Mouse (Mus musculus) stomach, embryonic 15.5 days (tissue): ENCODE measurements around the gene Alox5ap. TPM values are rescaled to one million over a fixed set of nuclear protein-coding genes. Genes with fewer than 3 reads are reported as not detected.

Experiments
- ATAC-seq: fragments of 200-750 bp; cut with Nextera tagmentation; 2 replicates; pipeline ENCODE4 v1.8.0; 2017; ENCODE audit warnings: low read depth, moderate number of reproducible peaks, moderate TSS enrichment; ENCODE audit not compliant: insufficient read depth, low FRiP score
- H3K27ac ChIP-seq: fragments of 300-500 bp; sonication (generic); 2 replicates; pipeline ENCODE4 v1.5.1; 2015; ENCODE audit warnings: mild to moderate bottlenecking, inconsistent platforms
- H3K27me3 ChIP-seq: fragments of 300-500 bp; sonication (generic); replicated peaks from 2 replicates; pipeline ENCODE4 v1.6.1; 2015; ENCODE audit warnings: inconsistent platforms
- H3K36me3 ChIP-seq: fragments of 300-500 bp; sonication (generic); 2 replicates; pipeline ENCODE4 v1.6.1; 2015; ENCODE audit warnings: inconsistent platforms
- H3K4me1 ChIP-seq: fragments of 300-500 bp; sonication (generic); 2 replicates; pipeline ENCODE4 v1.6.1; 2015; ENCODE audit warnings: inconsistent platforms
- H3K4me2 ChIP-seq: fragments of 300-500 bp; sonication (generic); 2 replicates; pipeline ENCODE4 v1.6.1; 2015; ENCODE audit warnings: mild to moderate bottlenecking, inconsistent platforms
- H3K4me3 ChIP-seq: fragments of 300-500 bp; sonication (generic); replicated peaks from 2 replicates; pipeline ENCODE4 v1.5.1; 2015; ENCODE audit warnings: inconsistent platforms
- H3K9ac ChIP-seq: fragments of 300-500 bp; sonication (generic); 2 replicates; pipeline ENCODE4 v1.6.1; 2015; ENCODE audit warnings: inconsistent platforms
- H3K9me3 ChIP-seq: fragments of 300-500 bp; sonication (generic); 2 replicates; pipeline ENCODE4 v1.6.1; 2016; ENCODE audit warnings: inconsistent platforms
- WGBS: fragments of 180-500 bp; shearing (Covaris S2); methylation state at CpG from one replicate; pipeline ENCODE4 v1.1.7; 2015; 5-methylcytosine and 5-hydroxymethylcytosine counted together
- polyA plus RNA-seq: library from polyadenylated mRNA; unstranded; fragments of >200 nt; fragmentation: Nextera tagmentation; extraction: Ambion mirVana; gene quantifications from 2 replicates; pipeline ENCODE4 v1.2.1, GENCODE M21; 2015

Alox5ap gene
- polyA plus RNA-seq, 1 experiment from 2014 or later = 32.2 TPM

DNA sequence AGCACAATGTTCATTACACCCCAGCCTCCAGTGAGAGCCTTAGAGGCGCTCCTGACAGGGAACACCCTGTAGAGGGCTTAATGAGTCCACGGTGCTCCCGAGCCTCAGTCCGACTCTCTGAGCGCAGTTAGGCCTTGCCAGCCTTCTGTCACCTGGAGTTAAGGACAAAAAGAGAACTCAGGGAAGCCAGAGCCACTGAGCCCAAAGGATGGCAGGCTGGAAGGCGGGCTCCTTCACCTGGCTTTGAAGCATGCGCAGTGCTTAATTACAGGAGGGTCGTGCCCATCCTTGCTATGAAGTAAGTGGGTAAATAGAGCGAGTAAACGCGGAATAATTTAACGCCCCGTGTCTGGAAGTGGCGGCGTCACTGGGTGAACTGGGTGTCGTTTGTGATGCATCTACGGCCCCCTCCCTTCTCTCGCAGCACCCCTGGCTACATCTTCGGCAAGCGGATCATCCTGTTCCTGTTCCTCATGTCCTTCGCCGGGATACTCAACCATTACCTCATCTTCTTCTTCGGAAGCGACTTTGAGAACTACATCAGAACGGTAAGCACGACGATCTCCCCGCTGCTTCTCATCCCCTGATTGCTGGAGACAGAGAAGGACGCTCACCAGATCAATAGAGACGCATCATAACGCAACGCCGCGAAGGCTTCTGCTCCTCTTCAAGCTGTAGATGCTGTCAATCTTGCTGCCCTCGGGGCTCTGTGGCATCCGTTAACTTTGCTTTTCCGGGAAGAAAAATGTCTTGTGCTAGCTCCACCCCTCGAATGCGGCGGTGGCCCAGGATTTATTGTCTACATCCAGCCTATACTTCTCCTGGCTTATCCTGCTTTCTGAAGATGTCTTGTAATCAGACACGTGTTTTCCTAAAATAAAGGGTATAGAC, 22.8 kb downstream of the Alox5ap start:
- Histone ChIP-seq H3K4me3 (peak overlapping the region; percentile 33), H3K36me3 (no peaks in the 10 kb centered on the region), H3K9ac (no peak overlapping the region), H3K9me3 (no peaks in the 10 kb centered on the region), H3K4me1 (no peaks in the 10 kb centered on the region), H3K27me3 (no peaks in the 10 kb centered on the region), H3K4me2 (peak overlapping the region; percentile 57), H3K27ac (no peak overlapping the region)
- WGBS = 25% methylated on average over 41 of the region's 41 CpGs
- ATAC-seq = no peak

DNA sequence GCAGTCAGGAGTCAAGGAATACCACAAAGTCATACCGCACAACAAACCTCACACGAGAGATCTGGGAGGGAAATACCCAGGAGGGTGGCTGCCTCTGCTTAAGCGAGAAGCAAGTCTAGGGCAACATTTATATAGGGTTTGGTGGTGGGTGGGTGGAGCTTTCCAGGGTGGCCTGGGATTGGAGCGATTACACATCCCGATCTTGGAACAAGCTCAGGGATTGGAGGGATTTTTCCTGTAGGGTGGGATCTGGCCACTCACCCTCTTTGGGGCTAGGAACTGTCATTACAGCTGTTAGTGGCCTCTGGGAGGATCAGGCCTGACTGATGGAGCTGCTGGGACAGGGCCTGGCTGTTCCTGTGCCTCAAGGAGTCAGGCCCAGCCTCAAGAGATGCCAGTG, 26.7 kb downstream of the Alox5ap start:
- 82% methylated on average over 5 of the region's 5 CpGs for WGBS
- Histone ChIP-seq H3K4me3 (no peak overlapping the region), H3K36me3 (no peaks in the 10 kb centered on the region), H3K9ac (no peak overlapping the region), H3K4me1 (no peaks in the 10 kb centered on the region), H3K4me2 (no peak overlapping the region), H3K9me3 (no peaks in the 10 kb centered on the region), H3K27ac (no peak overlapping the region), H3K27me3 (no peaks in the 10 kb centered on the region)
- no peak for ATAC-seq

DNA sequence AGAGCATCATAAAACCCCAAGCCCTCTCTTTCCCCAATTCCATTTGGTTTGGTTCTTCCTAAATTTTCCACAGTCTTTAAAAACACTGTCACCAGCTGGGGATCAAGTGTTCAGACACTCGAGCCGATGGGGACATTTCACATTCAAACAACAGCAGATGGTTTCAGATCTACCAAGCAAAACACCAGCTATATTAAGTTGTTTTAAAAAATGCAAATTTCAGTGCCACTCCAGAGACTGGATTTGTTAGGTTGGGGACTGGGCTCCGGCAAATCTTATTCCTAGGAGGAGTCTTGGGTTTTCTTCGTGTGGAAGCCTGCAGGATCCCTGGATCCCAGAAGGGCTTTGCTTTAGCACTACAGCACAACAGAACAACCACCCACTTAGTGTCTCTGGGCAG, 28.5 kb downstream of the Alox5ap start:
- Histone ChIP-seq H3K9me3 (no peaks in the 10 kb centered on the region), H3K4me2 (no peak overlapping the region), H3K36me3 (no peaks in the 10 kb centered on the region), H3K9ac (no peak overlapping the region), H3K27me3 (no peaks in the 10 kb centered on the region), H3K4me3 (no peak overlapping the region), H3K4me1 (no peaks in the 10 kb centered on the region), H3K27ac (no peak overlapping the region)
- 79% methylated on average over 4 of the region's 4 CpGs for WGBS
- no peak for ATAC-seq

DNA sequence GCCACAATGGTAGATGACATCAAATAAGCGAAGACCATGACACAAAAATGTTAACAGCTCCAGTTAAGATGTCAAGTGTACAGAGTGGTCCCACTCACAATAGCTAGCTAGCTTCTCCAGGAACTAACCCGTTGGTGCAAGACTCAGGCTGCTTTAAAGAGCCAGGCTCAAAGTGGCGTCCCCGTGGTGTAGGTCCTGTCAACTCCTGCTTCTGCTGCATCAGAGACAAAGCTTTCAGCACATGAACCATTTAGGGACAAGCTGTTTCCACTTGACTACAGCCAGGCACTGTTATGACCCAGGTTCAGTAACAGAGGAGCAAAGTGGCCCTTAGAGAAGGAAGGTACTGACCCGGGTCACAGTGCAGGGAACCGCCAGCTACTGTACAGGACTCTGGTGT, 32.2 kb downstream of the Alox5ap start:
- Histone ChIP-seq H3K9me3 (no peaks in the 10 kb centered on the region), H3K4me3 (no peak overlapping the region), H3K4me2 (no peak overlapping the region), H3K27ac (no peak overlapping the region), H3K9ac (no peak overlapping the region), H3K27me3 (no peaks in the 10 kb centered on the region), H3K36me3 (no peaks in the 10 kb centered on the region), H3K4me1 (no peaks in the 10 kb centered on the region)
- ATAC-seq = no peak
- WGBS = 92% methylated on average over 6 of the region's 6 CpGs

DNA sequence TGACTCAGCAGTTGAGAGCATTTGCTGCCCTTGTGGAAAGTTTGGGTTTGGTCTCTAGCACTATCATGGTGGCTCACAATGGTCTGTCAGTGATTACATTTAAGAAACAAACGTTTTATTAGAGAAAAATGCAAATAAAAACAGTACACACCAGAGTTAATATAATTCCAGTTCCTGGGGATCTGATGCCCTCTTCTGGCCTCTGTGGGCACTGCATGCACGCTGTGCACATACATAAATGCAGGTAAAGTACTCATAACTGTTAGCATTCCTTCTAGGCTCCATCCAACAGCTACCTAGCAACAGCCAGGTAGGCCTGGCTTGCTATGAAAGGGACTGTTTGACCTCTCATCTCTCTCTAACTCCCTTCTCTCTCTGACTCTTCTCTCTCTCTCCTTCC, 32.9 kb downstream of the Alox5ap start:
- Histone ChIP-seq H3K36me3 (no peaks in the 10 kb centered on the region), H3K4me1 (no peaks in the 10 kb centered on the region), H3K27me3 (no peaks in the 10 kb centered on the region), H3K9ac (no peak overlapping the region), H3K4me2 (no peak overlapping the region), H3K9me3 (no peaks in the 10 kb centered on the region), H3K4me3 (no peak overlapping the region), H3K27ac (no peak overlapping the region)
- 44% methylated on average over 2 of the region's 2 CpGs for WGBS
- ATAC-seq = no peak

DNA sequence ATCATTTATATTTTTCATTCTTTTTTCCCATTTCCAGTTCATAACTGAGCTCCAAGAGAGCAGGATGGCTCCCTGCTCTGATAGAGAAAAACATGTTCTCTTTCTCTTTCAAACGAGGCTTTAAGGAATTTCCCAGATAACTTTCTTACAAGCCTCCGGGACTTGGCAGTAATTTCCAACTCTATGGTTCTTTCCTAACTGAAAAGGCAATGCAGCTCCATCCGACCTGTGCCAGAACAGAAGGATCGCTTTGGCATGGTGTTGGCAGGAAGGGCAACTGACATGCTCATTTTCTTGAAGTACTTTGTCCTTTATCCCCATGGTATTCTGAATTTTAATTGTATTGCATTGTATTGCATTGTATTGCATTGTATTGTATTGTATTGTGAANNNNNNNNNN, 33.7 kb downstream of the Alox5ap start:
- Histone ChIP-seq H3K4me2 (no peak overlapping the region), H3K4me1 (no peaks in the 10 kb centered on the region), H3K27ac (no peak overlapping the region), H3K9me3 (no peaks in the 10 kb centered on the region), H3K4me3 (no peak overlapping the region), H3K9ac (no peak overlapping the region), H3K36me3 (no peaks in the 10 kb centered on the region), H3K27me3 (no peaks in the 10 kb centered on the region)
- ATAC-seq = no peak
- 69% methylated on average over 4 of the region's 4 CpGs for WGBS

DNA sequence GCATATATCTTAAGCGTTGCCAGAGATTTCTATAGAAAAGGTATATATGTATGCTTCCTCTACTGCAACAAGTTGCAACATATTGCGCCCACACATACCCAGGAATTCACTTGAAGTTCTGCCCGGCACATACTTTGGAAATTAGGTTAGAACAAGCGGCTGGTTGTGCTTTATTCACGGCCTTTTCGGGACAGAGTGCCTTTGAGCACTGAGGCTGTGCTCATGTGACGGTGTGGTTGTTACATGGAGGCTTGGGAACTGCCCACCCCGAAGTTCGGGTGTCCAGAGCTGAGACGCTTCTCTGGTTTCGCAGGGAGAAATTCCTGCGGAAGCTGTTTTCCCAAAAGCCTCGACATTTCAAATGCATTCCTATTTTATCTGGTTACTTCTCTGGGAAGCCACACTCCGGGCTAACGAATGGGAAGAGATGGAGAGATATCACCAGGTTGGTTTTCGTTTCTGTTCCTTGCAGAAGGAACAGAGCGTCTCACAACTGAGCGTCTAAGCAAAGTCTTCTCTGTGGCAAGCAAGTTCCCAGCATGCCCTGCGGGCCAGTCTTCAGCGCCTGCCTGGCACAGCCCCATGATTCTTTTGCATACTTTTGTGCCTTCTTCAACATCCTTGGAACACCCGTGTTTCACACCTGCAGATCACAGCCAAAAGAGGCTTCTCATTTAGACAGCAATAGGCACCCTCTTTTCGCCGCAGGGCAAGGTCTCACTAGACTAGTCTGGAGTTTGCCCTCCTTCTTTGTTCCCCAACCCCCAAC, 48.5 kb downstream of the Alox5ap start:
- H3K4me3 ChIP-seq = 0 out of 2 replicates have a peak overlapping the region, but pooled peaks have one; percentile 7
- H3K4me1 ChIP-seq = 0 out of 2 replicates have a peak, but pooled peaks cover 6% of the 10 kb centered on the region
- H3K36me3 ChIP-seq = no peaks in the 10 kb centered on the region
- no peak overlapping the region; the same call in 1 of the 2 replicates for H3K27ac ChIP-seq
- H3K27me3 ChIP-seq = no peaks in the 10 kb centered on the region
- 33% methylated on average over 23 of the region's 23 CpGs for WGBS
- no peak for ATAC-seq
- peak overlapping the region; percentile 37 for H3K4me2 ChIP-seq
- H3K9me3 ChIP-seq = no peaks in the 10 kb centered on the region
- H3K9ac ChIP-seq = no peak overlapping the region

DNA sequence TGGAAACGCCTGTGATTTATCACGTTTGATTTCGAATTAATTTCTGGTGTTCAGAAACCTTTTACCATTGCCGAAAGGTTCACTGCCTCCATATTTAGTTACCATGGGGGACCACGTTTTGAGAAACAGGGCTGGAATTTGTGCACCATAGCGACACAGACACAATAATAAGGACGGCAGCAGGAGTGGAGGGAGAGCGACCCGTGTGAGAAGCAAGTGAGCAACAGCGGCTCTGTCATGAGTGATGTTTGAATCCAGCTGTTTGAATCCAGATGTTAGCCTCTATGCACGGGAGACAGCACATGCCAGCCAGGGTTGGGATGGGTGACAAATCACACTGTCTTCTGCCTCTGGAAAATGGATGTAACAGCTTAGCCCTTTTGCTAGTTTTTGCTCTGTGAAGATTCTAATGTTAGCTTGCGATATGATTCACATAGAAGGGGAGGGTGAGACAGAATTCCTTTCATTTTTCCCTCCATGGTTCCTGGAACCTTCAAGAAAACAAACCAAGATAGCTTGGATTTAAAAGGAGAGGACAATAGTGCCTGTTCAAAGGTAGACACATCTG, 50.0 kb downstream of the Alox5ap start:
- WGBS = 61% methylated on average over 12 of the region's 12 CpGs
- Histone ChIP-seq H3K9ac (no peak overlapping the region), H3K4me3 (no peak overlapping the region), H3K36me3 (no peaks in the 10 kb centered on the region), H3K4me2 (no peak overlapping the region), H3K9me3 (no peaks in the 10 kb centered on the region), H3K4me1 (peaks cover 7% of the 10 kb centered on the region; the same call in 1 of the 2 replicates), H3K27ac (no peak overlapping the region; the same call in 1 of the 2 replicates), H3K27me3 (no peaks in the 10 kb centered on the region)
- no peak for ATAC-seq

DNA sequence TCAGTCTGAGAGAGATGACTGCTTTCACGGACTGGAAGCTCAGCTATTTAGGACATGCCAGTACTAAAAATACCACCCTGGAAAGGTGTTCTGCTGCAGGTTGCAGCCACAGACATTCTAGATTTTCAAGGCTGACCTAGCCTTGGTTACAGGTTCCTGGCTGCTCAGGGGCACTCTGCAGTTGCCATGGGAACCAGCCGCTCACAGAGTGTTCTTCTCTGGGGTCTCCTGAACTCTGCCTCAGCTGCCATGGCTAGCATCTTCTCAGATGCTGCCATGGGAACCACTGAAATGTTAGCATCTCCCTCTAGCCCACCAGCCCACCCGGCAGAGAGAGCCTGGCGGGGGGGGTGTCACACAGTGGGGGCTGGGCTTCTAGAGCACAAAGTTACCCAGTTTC, 52.4 kb downstream of the Alox5ap start:
- no peak for ATAC-seq
- peaks cover 26% of the 10 kb centered on the region for H3K4me1 ChIP-seq
- H3K4me2 ChIP-seq = no peak overlapping the region
- no peak overlapping the region for H3K9ac ChIP-seq
- H3K27me3 ChIP-seq = no peaks in the 10 kb centered on the region
- no peaks in the 10 kb centered on the region for H3K36me3 ChIP-seq
- no peak overlapping the region for H3K4me3 ChIP-seq
- WGBS = 25% methylated on average over 4 of the region's 4 CpGs
- H3K27ac ChIP-seq = no peak overlapping the region
- H3K9me3 ChIP-seq = no peaks in the 10 kb centered on the region

DNA sequence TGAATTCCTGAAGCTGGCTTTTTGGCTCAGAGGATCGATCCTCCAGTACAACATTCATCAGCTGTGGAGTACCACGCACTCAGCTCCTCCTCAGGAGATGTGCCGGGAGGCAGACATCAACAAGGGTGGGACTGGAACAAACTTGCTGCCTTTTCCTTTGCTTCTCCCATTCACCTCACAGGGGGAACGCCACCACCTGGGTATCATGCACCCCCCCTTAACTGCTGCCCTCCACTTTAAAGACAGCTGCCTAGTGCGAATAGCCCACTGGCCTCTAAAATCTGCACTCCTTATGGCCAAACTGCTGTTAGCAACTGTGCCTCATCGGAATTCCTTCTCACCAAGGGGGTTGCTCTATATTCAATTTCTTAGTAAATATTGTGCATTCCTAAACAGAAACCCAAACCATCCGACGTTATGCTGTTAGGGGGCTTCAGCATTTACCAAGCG, 55.3 kb downstream of the Alox5ap start:
- H3K9ac ChIP-seq = no peak overlapping the region
- no peaks in the 10 kb centered on the region for H3K36me3 ChIP-seq
- H3K27ac ChIP-seq = peak overlapping the region; percentile 88
- H3K4me3 ChIP-seq = no peak overlapping the region
- no peak overlapping the region for H3K4me2 ChIP-seq
- H3K9me3 ChIP-seq = no peaks in the 10 kb centered on the region
- ATAC-seq = no peak
- no peaks in the 10 kb centered on the region for H3K27me3 ChIP-seq
- WGBS = 26% methylated on average over 9 of the region's 9 CpGs
- peaks cover 34% of the 10 kb centered on the region for H3K4me1 ChIP-seq

DNA sequence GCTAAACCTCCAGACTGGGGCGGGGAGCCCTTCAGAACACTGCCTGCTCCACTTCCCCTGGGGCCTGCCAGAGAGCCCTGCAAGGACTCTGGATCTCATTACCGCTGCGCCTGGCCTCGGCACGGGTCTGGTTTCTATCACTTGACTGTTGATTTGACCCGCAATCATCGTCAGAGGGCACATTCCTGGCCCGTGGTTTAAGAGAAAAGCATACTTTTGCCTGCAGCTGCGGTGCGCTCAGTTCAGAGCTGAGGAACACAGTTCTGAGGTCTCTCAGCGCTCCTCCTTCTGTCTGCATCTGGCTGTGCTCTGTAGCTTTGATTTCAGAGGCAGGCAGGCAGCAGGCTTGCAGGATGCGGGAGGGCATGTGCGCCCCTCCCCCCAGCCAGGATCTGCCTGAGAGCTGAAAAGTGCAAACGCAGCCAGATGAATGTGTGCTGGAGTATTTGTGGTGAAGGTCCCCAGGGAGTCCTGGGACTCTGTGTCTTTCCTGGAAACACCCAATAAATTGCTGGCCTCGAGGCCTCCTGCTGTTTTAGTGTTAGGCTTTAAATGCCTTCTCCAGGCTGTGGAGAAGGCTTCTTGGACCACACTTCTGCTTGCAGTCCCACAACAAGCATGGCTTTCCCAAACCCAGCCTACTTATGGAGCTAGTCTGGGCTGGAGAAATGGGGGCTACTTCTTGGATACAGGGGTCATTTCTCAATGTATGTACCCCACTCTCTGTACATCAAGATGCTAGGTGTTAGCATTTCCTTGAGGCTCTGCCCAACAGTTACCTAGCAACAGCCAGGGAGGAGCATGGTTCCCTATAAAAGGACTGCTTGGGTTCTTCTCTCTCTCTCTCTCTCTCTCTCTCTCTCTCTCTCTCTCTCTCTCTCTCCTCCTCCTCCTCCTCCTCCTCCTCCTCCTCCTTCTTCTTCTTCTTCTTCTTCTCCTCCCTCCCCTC, 56.2 kb downstream of the Alox5ap start:
- ATAC-seq = peak; percentile 84
- Histone ChIP-seq H3K27me3 (no peaks in the 10 kb centered on the region), H3K4me2 (peak overlapping the region; percentile 35), H3K27ac (peak overlapping the region; percentile 88), H3K9ac (no peak overlapping the region), H3K9me3 (no peaks in the 10 kb centered on the region), H3K4me1 (peaks cover 34% of the 10 kb centered on the region), H3K4me3 (no peak overlapping the region), H3K36me3 (no peaks in the 10 kb centered on the region)
- 4% methylated on average over 15 of the region's 15 CpGs for WGBS
